Mouse (Mus musculus) ovary, postnatal 36 days (tissue): ENCODE data around the gene Kmo.

Experiments
- DNase-seq: peaks from one replicate; pipeline ENCODE4 v3.0.0; 2022; ENCODE audit warnings: low spot score, mixed read lengths

The Kmo gene

GRCm38 (mm10) chr1:175699375-175699774, 79.2 kb downstream of the Kmo start:
- no peak for DNase-seq

DNA sequence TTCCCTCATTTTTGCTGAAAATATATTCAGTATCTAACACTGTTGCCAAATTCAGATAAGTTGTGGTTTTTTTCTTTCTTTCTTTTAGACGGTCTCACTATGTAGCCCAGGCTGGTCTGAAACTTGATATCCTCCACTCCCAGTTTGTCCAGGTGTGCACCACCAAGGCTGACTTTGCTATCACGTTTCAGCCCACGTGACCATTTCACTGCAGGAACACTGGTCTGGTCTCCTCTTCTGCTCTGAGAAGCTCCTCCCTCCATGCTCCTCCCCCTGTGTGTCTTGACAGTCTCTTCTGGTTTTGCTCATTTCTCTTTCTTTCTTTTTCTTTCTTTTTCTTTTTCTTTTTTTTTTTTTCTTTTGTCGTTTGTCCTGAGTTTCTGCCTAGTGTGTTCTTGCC, 79.6 kb downstream of the Kmo start:
- no peak for DNase-seq

DNA sequence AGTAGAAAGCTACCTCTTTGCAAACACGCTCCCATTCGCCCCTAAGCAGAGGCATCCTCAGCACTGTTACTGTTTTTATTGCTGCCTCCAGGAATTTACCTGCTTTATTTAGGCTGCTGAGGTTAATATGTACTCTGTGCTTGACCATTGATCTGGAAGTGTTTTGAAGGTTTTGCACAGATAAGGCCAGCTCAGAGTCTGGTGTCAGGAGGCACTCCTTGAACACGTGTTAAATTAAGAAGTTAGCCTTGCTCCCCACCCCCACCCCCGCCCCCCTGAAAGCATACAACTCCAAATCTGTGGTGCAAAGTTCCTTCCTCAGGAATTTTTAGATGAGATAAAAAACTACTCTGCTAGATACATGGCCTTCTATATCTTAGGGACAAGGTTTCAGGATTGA, 81.0 kb downstream of the Kmo start:
- DNase-seq: no peak

DNA sequence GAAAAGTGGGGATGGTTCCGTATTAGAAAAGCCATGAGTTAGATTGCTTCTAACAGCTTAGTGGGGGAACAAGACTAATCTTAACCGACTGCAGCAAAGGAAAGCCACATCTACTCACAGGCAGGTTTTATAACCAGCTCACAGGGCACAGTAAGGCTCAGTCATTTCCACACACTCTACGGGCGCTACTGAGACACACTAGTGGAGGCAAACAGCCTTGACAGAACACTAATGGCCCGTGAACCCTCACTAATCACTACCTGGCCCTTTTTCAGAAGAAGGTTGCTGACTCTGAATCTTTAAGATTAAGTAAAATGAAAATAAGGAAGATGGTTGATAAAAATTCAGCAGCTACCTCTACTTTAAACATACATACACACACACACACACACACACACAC, 87.4 kb downstream of the Kmo start:
- DNase-seq: no peak

- DNase-seq: no peak
Measured at GRCm38 (mm10) chr1:175708013-175708412, 87.8 kb downstream of the Kmo start.
